Mouse (Mus musculus): ENCODE measurements around the gene Nfib. TPM values are rescaled to one million over a fixed set of nuclear protein-coding genes. Genes with fewer than 3 reads are reported as not detected.

Gene Nfib
- polyA plus RNA-seq, 1 experiment: 44.3 TPM

DNA sequence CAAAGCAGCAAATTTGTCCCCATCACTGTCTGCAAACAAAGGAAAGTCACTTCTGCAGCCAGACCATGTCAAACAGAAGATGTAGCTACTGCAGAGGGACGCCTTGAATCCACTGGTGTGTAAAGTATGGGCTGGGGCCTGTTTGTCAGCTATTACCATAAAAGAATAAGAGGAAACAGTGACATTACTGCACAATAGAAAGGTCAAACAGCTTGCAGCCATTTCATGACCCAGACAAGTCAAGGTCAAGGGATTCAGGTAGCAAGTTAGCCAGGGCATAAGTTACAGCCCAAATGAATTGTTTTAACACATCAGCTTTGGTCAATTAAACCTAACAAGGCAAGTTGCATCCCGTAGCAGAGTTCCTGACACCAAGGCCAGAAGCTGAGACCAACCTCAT is 215.6 kb downstream of the Nfib start:
- H3K27ac ChIP-seq (ENCODE audit: insufficient read depth, low read length): no peak overlapping the region
- TF ChIP-seq CTCF (IDR thresholded peaks at IDR 0.05; ENCODE audit: borderline replicate concordance, insufficient read depth, low read depth, low read length) (no peak), POLR2A (IDR thresholded peaks at IDR 0.05; ENCODE audit: borderline replicate concordance, insufficient read depth, low read length) (no peak)
- WGBS: 32% methylated on average over 2 of the region's 2 CpGs
- no peaks in the 10 kb centered on the region for H3K27me3 ChIP-seq (ENCODE audit: control insufficient read depth, insufficient read depth, low read length)
- no peak overlapping the region for H3K4me3 ChIP-seq (replicated peaks; ENCODE audit: insufficient read depth, low read depth, low read length)
- H3K4me1 ChIP-seq (ENCODE audit: control insufficient read depth, insufficient read depth, low read length): peaks cover 23% of the 10 kb centered on the region
- DNase-seq: no peak

DNA sequence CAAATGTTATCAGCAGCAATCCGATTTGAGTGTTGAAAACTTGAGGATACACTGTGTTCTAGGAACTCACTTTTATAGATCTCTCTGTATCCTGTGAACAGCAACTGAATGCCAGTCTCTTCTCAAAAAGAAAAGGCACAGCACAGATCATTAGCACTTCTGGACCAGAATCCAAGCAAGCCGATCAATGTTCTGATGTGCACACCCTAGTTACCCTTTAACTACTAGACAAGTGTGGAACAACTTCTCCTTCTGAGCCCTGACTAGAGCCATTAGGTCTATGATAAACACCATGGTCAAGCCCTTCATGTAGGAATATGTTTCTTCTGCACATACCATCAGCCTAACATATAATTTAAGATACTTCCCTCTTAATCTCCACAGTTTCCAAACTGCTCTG is 219.6 kb downstream of the Nfib start:
- DNase-seq: no peak
- no peak for TF ChIP-seq POLR2A (IDR thresholded peaks at IDR 0.05; ENCODE audit: borderline replicate concordance, insufficient read depth, low read length)
- TF ChIP-seq CTCF (IDR thresholded peaks at IDR 0.05; ENCODE audit: borderline replicate concordance, insufficient read depth, low read depth, low read length): no peak
- H3K27me3 ChIP-seq (ENCODE audit: control insufficient read depth, insufficient read depth, low read length): no peaks in the 10 kb centered on the region
- 65% methylated on average over 2 of the region's 2 CpGs for WGBS
- no peak overlapping the region for H3K27ac ChIP-seq (ENCODE audit: insufficient read depth, low read length)
- peaks cover 14% of the 10 kb centered on the region; the same call in 1 of the 2 replicates for H3K4me1 ChIP-seq (ENCODE audit: control insufficient read depth, insufficient read depth, low read length)
- no peak overlapping the region for H3K4me3 ChIP-seq (replicated peaks; ENCODE audit: insufficient read depth, low read depth, low read length)

DNA sequence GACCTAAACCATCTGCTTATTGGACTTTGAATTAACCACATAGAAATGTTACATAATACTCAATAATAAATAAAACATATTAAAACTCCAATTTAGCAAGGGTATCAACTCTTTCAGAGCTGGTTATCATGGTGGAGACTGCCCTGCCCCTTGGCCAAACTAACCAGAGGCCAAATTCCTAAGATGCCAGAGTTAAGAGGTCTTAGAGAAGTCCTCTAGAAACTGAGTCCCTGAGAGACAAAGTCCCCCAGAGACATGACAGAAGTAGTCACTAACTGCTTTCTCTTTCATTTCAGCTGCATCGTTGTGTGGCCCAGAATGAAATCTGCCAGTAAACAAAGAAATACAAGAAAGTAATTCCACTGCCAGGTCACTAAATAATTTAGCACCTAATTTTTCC is 221.7 kb downstream of the Nfib start:
- no peak overlapping the region for H3K4me3 ChIP-seq (replicated peaks; ENCODE audit: insufficient read depth, low read depth, low read length)

DNA sequence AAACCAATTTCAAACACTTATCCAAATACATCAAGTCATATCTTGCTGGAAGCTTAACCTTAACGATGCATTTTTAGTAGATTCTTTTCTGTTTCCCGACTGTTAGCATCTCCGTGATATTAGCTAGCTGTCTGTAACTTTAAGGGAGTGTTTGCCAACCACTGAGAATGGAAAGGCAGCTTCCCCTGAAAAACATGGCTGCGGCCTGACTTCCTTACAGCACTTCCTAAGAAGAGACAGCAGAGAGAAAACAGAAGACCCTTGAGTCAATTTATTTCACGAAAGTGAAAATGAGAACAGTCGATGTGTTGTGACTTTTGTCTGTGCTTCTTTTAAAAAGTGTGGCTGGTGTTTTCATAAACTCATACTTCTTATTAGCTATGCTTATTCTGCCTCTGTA is 222.3 kb downstream of the Nfib start:
- H3K27me3 ChIP-seq (ENCODE audit: control insufficient read depth, insufficient read depth, low read length): no peaks in the 10 kb centered on the region
- no peak for DNase-seq
- TF ChIP-seq CTCF (IDR thresholded peaks at IDR 0.05; ENCODE audit: borderline replicate concordance, insufficient read depth, low read depth, low read length) (no peak), POLR2A (IDR thresholded peaks at IDR 0.05; ENCODE audit: borderline replicate concordance, insufficient read depth, low read length) (no peak)
- H3K4me3 ChIP-seq (replicated peaks; ENCODE audit: insufficient read depth, low read depth, low read length): peak overlapping the region; percentile 16
- peaks cover 16% of the 10 kb centered on the region for H3K4me1 ChIP-seq (ENCODE audit: control insufficient read depth, insufficient read depth, low read length)
- no peak overlapping the region for H3K27ac ChIP-seq (ENCODE audit: insufficient read depth, low read length)
- WGBS: 23% methylated on average over 6 of the region's 6 CpGs

More for the DNA sequence above, 221.7 kb downstream of the Nfib start:
- DNase-seq: no peak
- Histone ChIP-seq H3K27me3 (ENCODE audit: control insufficient read depth, insufficient read depth, low read length) (no peaks in the 10 kb centered on the region), H3K4me1 (ENCODE audit: control insufficient read depth, insufficient read depth, low read length) (peaks cover 11% of the 10 kb centered on the region), H3K27ac (ENCODE audit: insufficient read depth, low read length) (no peak overlapping the region)
- 14% methylated on average over 1 of the region's 1 CpGs for WGBS
- TF ChIP-seq POLR2A (IDR thresholded peaks at IDR 0.05; ENCODE audit: borderline replicate concordance, insufficient read depth, low read length): no peak

DNA sequence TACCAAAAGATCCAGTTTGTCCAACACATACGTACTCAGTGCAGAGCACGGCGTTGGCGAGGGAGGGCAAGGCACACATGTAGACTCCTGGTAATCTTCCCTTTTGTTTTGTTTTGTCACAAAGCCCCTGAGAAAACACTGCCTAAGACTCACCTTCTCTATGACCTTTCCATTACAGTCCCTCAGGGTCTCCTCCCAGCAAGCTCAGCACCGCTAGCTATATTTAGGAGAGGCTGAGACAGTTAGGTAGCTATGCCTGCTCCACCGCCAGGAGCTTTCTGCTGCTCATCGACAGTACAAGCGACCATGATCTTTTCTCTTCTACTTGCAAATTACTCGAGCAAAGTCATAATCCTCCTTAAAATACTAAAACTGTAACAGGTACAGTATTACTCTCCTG is 224.9 kb downstream of the Nfib start:
- WGBS: 44% methylated on average over 9 of the region's 9 CpGs
- no peak for DNase-seq
- no peak for TF ChIP-seq CTCF (IDR thresholded peaks at IDR 0.05; ENCODE audit: borderline replicate concordance, insufficient read depth, low read depth, low read length)
- Histone ChIP-seq H3K4me3 (replicated peaks; ENCODE audit: insufficient read depth, low read depth, low read length) (no peak overlapping the region), H3K27me3 (ENCODE audit: control insufficient read depth, insufficient read depth, low read length) (no peaks in the 10 kb centered on the region), H3K4me1 (ENCODE audit: control insufficient read depth, insufficient read depth, low read length) (peaks cover 19% of the 10 kb centered on the region), H3K27ac (ENCODE audit: insufficient read depth, low read length) (no peak overlapping the region; the same call in 1 of the 2 replicates)

DNA sequence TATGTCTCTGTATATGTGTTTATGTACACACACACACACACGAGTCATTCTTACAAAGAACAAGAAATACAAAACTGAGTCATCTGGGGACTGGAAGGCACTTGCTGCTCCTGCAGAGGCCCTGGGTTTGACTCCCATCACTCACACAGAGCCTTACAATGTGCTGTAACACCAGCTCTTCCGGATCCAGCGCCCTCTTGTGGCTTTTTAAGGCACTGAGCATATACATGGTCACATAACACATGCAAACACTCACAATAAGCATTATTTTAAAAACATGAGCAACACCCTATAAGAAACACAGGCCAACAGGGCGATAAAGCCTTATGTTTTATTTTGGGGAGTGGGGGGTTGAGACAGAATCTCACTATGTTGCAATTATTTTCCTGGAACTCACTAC is 226.2 kb downstream of the Nfib start:
- no peaks in the 10 kb centered on the region for H3K27me3 ChIP-seq (ENCODE audit: control insufficient read depth, insufficient read depth, low read length)
- DNase-seq: no peak
- 71% methylated on average over 4 of the region's 4 CpGs for WGBS

DNA sequence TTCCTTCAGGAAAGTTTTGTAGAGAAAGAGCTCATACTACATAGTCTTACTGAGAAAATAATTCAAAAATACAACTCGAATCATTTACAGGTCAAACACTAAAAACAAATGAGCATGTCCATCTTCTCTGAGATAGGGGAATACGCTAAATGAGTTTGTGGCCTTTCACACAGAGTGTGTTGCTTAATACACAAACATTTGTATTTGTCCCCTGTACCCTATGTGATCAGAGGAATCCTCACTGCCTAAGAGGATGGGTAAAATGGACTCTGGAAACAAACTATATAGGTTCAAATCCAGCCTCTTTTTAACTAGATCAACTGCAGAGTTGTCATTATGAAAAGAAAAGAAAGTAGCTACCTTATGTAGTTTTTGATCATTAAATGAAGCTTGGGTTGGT is 227.8 kb downstream of the Nfib start:
- Histone ChIP-seq H3K27me3 (ENCODE audit: control insufficient read depth, insufficient read depth, low read length) (no peaks in the 10 kb centered on the region), H3K27ac (ENCODE audit: insufficient read depth, low read length) (no peak overlapping the region), H3K4me1 (ENCODE audit: control insufficient read depth, insufficient read depth, low read length) (peaks cover 16% of the 10 kb centered on the region), H3K4me3 (replicated peaks; ENCODE audit: insufficient read depth, low read depth, low read length) (no peak overlapping the region)
- TF ChIP-seq CTCF (IDR thresholded peaks at IDR 0.05; ENCODE audit: borderline replicate concordance, insufficient read depth, low read depth, low read length): no peak
- TF ChIP-seq POLR2A (IDR thresholded peaks at IDR 0.05; ENCODE audit: borderline replicate concordance, insufficient read depth, low read length): no peak
- WGBS: 79% methylated on average over 2 of the region's 2 CpGs
- no peak for DNase-seq

More for the DNA sequence above, 226.2 kb downstream of the Nfib start:
- Histone ChIP-seq H3K27ac (ENCODE audit: insufficient read depth, low read length) (no peak overlapping the region), H3K4me3 (replicated peaks; ENCODE audit: insufficient read depth, low read depth, low read length) (no peak overlapping the region), H3K4me1 (ENCODE audit: control insufficient read depth, insufficient read depth, low read length) (peaks cover 16% of the 10 kb centered on the region)
- TF ChIP-seq CTCF (IDR thresholded peaks at IDR 0.05; ENCODE audit: borderline replicate concordance, insufficient read depth, low read depth, low read length) (0 out of 2 replicates have a peak, but pooled peaks have one; percentile 11), POLR2A (IDR thresholded peaks at IDR 0.05; ENCODE audit: borderline replicate concordance, insufficient read depth, low read length) (no peak)

DNA sequence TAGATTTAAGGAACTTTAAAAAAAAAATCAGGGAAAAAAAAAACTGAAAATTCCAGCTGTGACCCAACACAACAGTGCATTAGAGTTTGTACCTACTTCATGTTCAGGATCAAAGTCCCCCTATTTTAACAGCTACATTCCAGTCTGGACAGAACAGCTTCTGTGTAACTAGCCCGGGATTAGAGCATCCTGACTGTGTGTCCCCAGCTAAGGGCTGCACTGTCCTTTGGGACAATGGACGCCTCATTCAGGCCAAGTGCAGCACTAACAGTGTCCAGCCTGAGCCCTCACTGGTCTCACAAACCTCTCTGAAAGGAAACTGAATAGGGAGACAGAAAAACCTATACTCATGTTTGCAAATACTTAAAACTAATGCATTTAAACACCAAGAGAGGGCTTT is 229.1 kb downstream of the Nfib start:
- 21% methylated on average over 2 of the region's 2 CpGs for WGBS
- TF ChIP-seq POLR2A (IDR thresholded peaks at IDR 0.05; ENCODE audit: borderline replicate concordance, insufficient read depth, low read length) (no peak), CTCF (IDR thresholded peaks at IDR 0.05; ENCODE audit: borderline replicate concordance, insufficient read depth, low read depth, low read length) (no peak)

More for the DNA sequence above, 229.1 kb downstream of the Nfib start:
- no peak for DNase-seq
- H3K4me1 ChIP-seq (ENCODE audit: control insufficient read depth, insufficient read depth, low read length): peaks cover 14% of the 10 kb centered on the region
- no peaks in the 10 kb centered on the region for H3K27me3 ChIP-seq (ENCODE audit: control insufficient read depth, insufficient read depth, low read length)
- H3K4me3 ChIP-seq (replicated peaks; ENCODE audit: insufficient read depth, low read depth, low read length): no peak overlapping the region
- no peak overlapping the region; the same call in 1 of the 2 replicates for H3K27ac ChIP-seq (ENCODE audit: insufficient read depth, low read length)
